Mouse (Mus musculus): ENCODE data around the gene Myo1b. TPM values are rescaled to one million over a fixed set of nuclear protein-coding genes. Genes with fewer than 3 reads are reported as not detected.

The Myo1b gene
- polyA plus RNA-seq, 1 experiment from 2014 or later, result 112 TPM

GRCm38 (mm10) chr1:51849570-51850211 is 66.2 kb downstream of the Myo1b start:
- Histone ChIP-seq H3K27ac (ENCODE audit: low read depth, low read length) (no peak overlapping the region), H3K36me3 (ENCODE audit: control insufficient read depth, insufficient read depth, low read length) (no peaks in the 10 kb centered on the region), H3K4me2 (ENCODE audit: low read depth) (no peak overlapping the region), H3K4me1 (ENCODE audit: control insufficient read depth, insufficient read depth, low read length) (no peaks in the 10 kb centered on the region), H3K9ac (ENCODE audit: low read length) (no peak overlapping the region), H3K9me3 (ENCODE audit: control insufficient read depth, low read length) (no peaks in the 10 kb centered on the region), H3K4me3 (ENCODE audit: low read depth, low read length) (no peak overlapping the region), H3K27me3 (ENCODE audit: control insufficient read depth, insufficient read depth, low read length) (no peaks in the 10 kb centered on the region)
- 67% methylated on average over 8 of the region's 8 CpGs for WGBS
- no peak for ATAC-seq (ENCODE audit: insufficient read depth, low FRiP score, low TSS enrichment)
- DNase-seq (ENCODE audit: low spot score), result no peak

GRCm38 (mm10) chr1:51845264-51846036 is 70.4 kb downstream of the Myo1b start:
- Histone ChIP-seq H3K27me3 (ENCODE audit: control insufficient read depth, insufficient read depth, low read length) (no peaks in the 10 kb centered on the region), H3K27ac (ENCODE audit: low read depth, low read length) (no peak overlapping the region), H3K4me1 (ENCODE audit: control insufficient read depth, insufficient read depth, low read length) (no peaks in the 10 kb centered on the region), H3K36me3 (ENCODE audit: control insufficient read depth, insufficient read depth, low read length) (no peaks in the 10 kb centered on the region), H3K9me3 (ENCODE audit: control insufficient read depth, low read length) (no peaks in the 10 kb centered on the region), H3K4me3 (ENCODE audit: low read depth, low read length) (no peak overlapping the region), H3K4me2 (ENCODE audit: low read depth) (no peak overlapping the region), H3K9ac (ENCODE audit: low read length) (no peak overlapping the region)
- ATAC-seq (ENCODE audit: insufficient read depth, low FRiP score, low TSS enrichment), result no peak
- no peak for DNase-seq (ENCODE audit: low spot score)
- WGBS, result 78% methylated on average over 2 of the region's 2 CpGs

DNA sequence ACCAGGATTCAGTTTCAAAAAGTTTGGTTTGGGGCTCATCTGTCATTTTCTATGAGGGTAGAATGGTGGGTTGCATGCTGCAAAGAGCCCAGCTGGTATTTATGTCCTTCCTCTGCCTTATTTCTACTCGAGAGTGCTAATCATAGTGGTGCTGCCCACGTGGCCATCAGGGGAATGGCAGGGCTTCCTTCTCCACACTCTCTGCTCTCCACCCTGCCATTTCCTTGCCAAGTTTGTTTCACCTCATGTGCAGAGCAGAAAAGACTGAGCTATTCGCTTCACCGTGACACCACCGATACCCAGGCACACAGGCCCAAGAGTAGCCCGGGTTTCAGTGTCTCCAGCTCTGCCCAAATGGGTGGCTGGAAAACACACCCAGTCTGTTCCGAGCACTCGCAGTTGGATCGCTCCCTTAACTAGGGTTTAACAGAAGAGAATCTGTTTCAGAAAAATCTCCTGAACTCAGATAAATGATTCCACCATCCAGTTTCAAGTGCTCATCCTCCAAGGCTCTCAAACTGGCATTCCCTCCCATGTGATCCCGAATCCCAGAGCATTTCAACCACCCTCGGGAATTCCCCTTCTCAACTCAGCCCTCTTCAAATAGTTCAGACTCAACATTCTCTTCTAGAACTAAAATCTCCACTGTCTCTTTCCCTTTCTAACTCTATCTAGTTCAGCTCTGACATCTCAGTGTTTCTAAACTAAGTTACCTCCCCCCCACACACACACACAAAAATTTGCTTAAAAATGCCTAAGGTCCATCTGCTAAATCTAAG is 77.8 kb downstream of the Myo1b start:
- ATAC-seq (ENCODE audit: insufficient read depth, low FRiP score, low TSS enrichment) (no peak), DNase-seq (ENCODE audit: low spot score) (no peak)
- H3K9ac ChIP-seq (ENCODE audit: low read length), result no peak overlapping the region
- no peak overlapping the region for H3K4me3 ChIP-seq (ENCODE audit: low read depth, low read length)
- H3K27me3 ChIP-seq (ENCODE audit: control insufficient read depth, insufficient read depth, low read length), result no peaks in the 10 kb centered on the region
- WGBS, result 81% methylated on average over 11 of the region's 11 CpGs
- peaks cover 6% of the 10 kb centered on the region; the same call in 1 of the 2 replicates for H3K36me3 ChIP-seq (ENCODE audit: control insufficient read depth, insufficient read depth, low read length)
- no peaks in the 10 kb centered on the region for H3K4me1 ChIP-seq (ENCODE audit: control insufficient read depth, insufficient read depth, low read length)
- no peak overlapping the region for H3K4me2 ChIP-seq (ENCODE audit: low read depth)
- no peak overlapping the region for H3K27ac ChIP-seq (ENCODE audit: low read depth, low read length)
- no peaks in the 10 kb centered on the region for H3K9me3 ChIP-seq (ENCODE audit: control insufficient read depth, low read length)

GRCm38 (mm10) chr1:51837311-51837710 is 78.6 kb downstream of the Myo1b start:
- Histone ChIP-seq H3K4me3 (ENCODE audit: low read depth, low read length) (no peak overlapping the region), H3K36me3 (ENCODE audit: control insufficient read depth, insufficient read depth, low read length) (peaks cover 6% of the 10 kb centered on the region; the same call in 1 of the 2 replicates), H3K27me3 (ENCODE audit: control insufficient read depth, insufficient read depth, low read length) (no peaks in the 10 kb centered on the region), H3K9me3 (ENCODE audit: control insufficient read depth, low read length) (no peaks in the 10 kb centered on the region), H3K4me2 (ENCODE audit: low read depth) (no peak overlapping the region), H3K9ac (ENCODE audit: low read length) (no peak overlapping the region), H3K4me1 (ENCODE audit: control insufficient read depth, insufficient read depth, low read length) (no peaks in the 10 kb centered on the region), H3K27ac (ENCODE audit: low read depth, low read length) (no peak overlapping the region)
- DNase-seq (ENCODE audit: low spot score) (no peak), ATAC-seq (ENCODE audit: insufficient read depth, low FRiP score, low TSS enrichment) (no peak)
- WGBS, result 75% methylated on average over 4 of the region's 4 CpGs

DNA sequence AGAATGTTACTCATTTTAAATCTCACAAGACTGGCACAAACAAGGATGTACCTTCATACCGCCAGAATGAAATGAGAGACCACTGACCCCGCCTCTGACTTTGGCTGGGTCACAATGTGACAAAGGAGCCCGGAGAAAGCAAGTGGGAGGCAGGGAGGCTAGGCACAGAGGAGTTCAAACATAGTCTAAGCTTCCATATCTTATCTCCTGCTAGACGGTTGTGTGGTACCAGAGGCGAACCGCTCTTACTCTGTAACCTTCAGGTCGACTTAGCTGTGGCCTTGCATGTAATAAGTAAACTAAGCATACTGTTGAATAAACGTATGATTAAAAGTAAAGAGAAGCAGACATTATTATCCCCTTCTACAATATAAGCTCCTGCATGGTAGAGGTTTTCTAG is 80.1 kb downstream of the Myo1b start:
- peaks cover 6% of the 10 kb centered on the region; the same call in 1 of the 2 replicates for H3K36me3 ChIP-seq (ENCODE audit: control insufficient read depth, insufficient read depth, low read length)
- ATAC-seq (ENCODE audit: insufficient read depth, low FRiP score, low TSS enrichment) (no peak), DNase-seq (ENCODE audit: low spot score) (no peak)
- no peak overlapping the region for H3K27ac ChIP-seq (ENCODE audit: low read depth, low read length)
- no peak overlapping the region for H3K4me3 ChIP-seq (ENCODE audit: low read depth, low read length)
- no peak overlapping the region for H3K9ac ChIP-seq (ENCODE audit: low read length)
- no peaks in the 10 kb centered on the region for H3K4me1 ChIP-seq (ENCODE audit: control insufficient read depth, insufficient read depth, low read length)
- no peaks in the 10 kb centered on the region for H3K27me3 ChIP-seq (ENCODE audit: control insufficient read depth, insufficient read depth, low read length)
- 84% methylated on average over 8 of the region's 8 CpGs for WGBS
- H3K4me2 ChIP-seq (ENCODE audit: low read depth), result no peak overlapping the region
- H3K9me3 ChIP-seq (ENCODE audit: control insufficient read depth, low read length), result no peaks in the 10 kb centered on the region

DNA sequence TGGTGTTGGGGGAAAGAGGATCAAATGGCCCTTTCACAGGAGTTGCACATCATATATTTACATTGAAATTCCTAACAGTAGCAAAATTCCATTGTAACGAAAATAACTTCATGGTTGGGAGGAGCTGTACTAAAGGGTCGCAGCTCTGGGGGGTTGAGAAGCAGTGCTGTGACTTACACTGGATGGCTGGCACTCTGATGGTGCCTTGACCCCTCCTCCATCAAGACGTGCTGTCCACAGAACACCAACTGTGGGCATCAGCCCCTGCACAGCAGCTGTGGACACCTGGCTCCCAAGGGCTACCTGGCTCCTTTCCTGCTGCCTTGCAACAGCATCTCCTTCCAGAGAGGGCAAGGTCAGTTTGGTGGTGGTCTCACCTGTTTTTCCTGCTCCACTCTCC is 81.8 kb downstream of the Myo1b start:
- no peaks in the 10 kb centered on the region for H3K27me3 ChIP-seq (ENCODE audit: control insufficient read depth, insufficient read depth, low read length)
- peaks cover 6% of the 10 kb centered on the region; the same call in 1 of the 2 replicates for H3K36me3 ChIP-seq (ENCODE audit: control insufficient read depth, insufficient read depth, low read length)
- 86% methylated on average over 3 of the region's 3 CpGs for WGBS
- H3K4me1 ChIP-seq (ENCODE audit: control insufficient read depth, insufficient read depth, low read length), result no peaks in the 10 kb centered on the region
- ATAC-seq (ENCODE audit: insufficient read depth, low FRiP score, low TSS enrichment) (no peak), DNase-seq (ENCODE audit: low spot score) (no peak)
- H3K9me3 ChIP-seq (ENCODE audit: control insufficient read depth, low read length), result no peaks in the 10 kb centered on the region
- H3K27ac ChIP-seq (ENCODE audit: low read depth, low read length), result no peak overlapping the region
- H3K4me2 ChIP-seq (ENCODE audit: low read depth), result no peak overlapping the region
- no peak overlapping the region for H3K4me3 ChIP-seq (ENCODE audit: low read depth, low read length)
- no peak overlapping the region for H3K9ac ChIP-seq (ENCODE audit: low read length)

DNA sequence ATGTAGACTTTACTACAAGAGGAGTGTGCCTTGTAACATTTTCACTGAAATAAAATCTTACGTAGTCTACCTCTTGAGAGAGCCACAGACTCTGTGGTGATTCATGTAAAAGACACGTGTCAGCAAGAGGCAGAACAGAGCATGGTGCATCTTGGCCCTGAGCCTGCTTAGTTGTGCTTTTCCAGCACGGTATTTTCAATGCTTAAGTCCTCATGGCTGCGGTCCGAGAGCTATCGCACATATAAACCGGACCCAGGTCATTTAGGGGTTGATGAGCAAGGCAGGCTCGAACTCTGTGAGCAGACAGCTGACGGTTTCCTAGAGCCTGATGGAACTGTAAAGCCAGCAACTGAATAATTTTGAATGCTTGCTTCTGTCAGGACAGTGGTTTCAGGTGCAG is 86.5 kb downstream of the Myo1b start:
- ATAC-seq (ENCODE audit: insufficient read depth, low FRiP score, low TSS enrichment), result no peak
- Histone ChIP-seq H3K36me3 (ENCODE audit: control insufficient read depth, insufficient read depth, low read length) (peaks cover 6% of the 10 kb centered on the region; the same call in 1 of the 2 replicates), H3K9ac (ENCODE audit: low read length) (no peak overlapping the region), H3K4me2 (ENCODE audit: low read depth) (no peak overlapping the region), H3K9me3 (ENCODE audit: control insufficient read depth, low read length) (no peaks in the 10 kb centered on the region), H3K4me3 (ENCODE audit: low read depth, low read length) (no peak overlapping the region), H3K27ac (ENCODE audit: low read depth, low read length) (no peak overlapping the region), H3K4me1 (ENCODE audit: control insufficient read depth, insufficient read depth, low read length) (no peaks in the 10 kb centered on the region), H3K27me3 (ENCODE audit: control insufficient read depth, insufficient read depth, low read length) (no peaks in the 10 kb centered on the region)
- WGBS, result 95% methylated on average over 9 of the region's 9 CpGs
- no peak for DNase-seq (ENCODE audit: low spot score)

DNA sequence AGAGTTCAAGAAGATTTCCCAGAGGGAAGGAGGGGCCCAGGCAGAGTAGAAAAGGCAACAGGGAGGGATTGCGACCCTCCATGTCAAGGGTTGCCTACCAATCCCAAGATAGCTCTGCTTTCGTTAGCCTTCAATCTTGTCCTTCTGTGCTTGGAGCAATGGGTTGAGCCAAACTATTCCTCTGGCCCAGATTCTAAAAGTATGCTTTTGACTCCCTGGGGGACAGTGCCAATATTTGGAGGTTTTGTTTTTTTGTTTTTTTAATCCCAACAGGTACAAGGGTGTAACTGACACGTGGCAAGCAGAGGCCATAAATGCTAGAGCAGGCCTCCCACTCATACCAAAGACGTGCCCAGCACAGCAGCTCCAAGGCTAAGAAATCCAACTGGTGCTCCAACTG is 93.3 kb downstream of the Myo1b start:
- ATAC-seq (ENCODE audit: insufficient read depth, low FRiP score, low TSS enrichment) (no peak), DNase-seq (ENCODE audit: low spot score) (no peak)
- H3K9ac ChIP-seq (ENCODE audit: low read length), result no peak overlapping the region
- no peaks in the 10 kb centered on the region for H3K9me3 ChIP-seq (ENCODE audit: control insufficient read depth, low read length)
- H3K36me3 ChIP-seq (ENCODE audit: control insufficient read depth, insufficient read depth, low read length), result no peaks in the 10 kb centered on the region
- H3K27ac ChIP-seq (ENCODE audit: low read depth, low read length), result no peak overlapping the region
- no peak overlapping the region for H3K4me3 ChIP-seq (ENCODE audit: low read depth, low read length)
- 89% methylated on average over 4 of the region's 4 CpGs for whole genome bisulfite sequencing
- H3K4me2 ChIP-seq (ENCODE audit: low read depth), result no peak overlapping the region
- H3K27me3 ChIP-seq (ENCODE audit: control insufficient read depth, insufficient read depth, low read length), result no peaks in the 10 kb centered on the region
- H3K4me1 ChIP-seq (ENCODE audit: control insufficient read depth, insufficient read depth, low read length), result no peaks in the 10 kb centered on the region
